Comparison of ENCODE assay signal across 11 mouse cellular contexts in the genomic region with DNA sequence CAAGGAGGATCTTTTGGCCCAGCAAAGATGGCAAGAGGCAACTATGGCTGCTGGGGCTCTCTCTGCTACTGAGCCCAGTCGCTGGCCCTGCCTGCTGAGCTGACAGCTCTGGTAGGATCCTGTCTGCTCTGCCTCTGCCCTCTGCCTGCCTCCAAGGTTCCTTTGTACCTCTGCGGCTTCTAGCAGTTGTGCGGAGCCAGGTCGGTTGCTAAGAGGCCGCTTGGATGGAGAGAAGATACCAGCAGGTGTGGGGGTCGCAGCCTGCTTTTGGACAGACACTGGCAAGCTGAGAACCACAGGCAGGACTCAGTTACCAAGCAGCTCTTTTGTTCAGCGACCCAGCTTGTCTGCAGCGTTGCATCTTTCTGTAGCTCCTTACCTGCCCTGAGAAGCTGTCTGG.
A peak's percentile ranks its signal among the peaks of the same experiment; 100 is the strongest.
DNase-seq lines count a peak whose midpoint lies in the region; ATAC-seq lines count a peak whose summit lies in the region.
"Had no signal": no experiment of that assay in that cellular context is flagged by ENCODE, and none has a peak within 500 bp of the region (broad histone marks: within the 10 kb centered on the region; RNA-seq: fewer than 3 reads in every experiment).

No protein-coding gene starts in this region.

- H3K4me3 ChIP-seq in forebrain, embryonic 14.5 days (ENCODE audit: low read depth, low read length): no peak overlapping the region
- no peak overlapping the region for H3K4me3 ChIP-seq in limb, embryonic 12.5 days (replicated peaks)
- no peak overlapping the region for H3K4me3 ChIP-seq in kidney, embryonic 16.5 days (ENCODE audit: low read length)
- H3K4me3 ChIP-seq: liver, embryonic 12.5 days had no signal

- DNase-seq in right cerebral cortex, postnatal 4 days: peak; percentile 20
- no peak for DNase-seq in right cerebral cortex, postnatal 36 days (ENCODE audit: low spot score in 2 of 2)
- peak; percentile 24 for DNase-seq in forebrain, embryonic 14.5 days (ENCODE audit: low spot score)
- DNase-seq in urinary bladder, postnatal 36 days (ENCODE audit: low spot score in 2 of 2): no peak
- DNase-seq: heart, postnatal 14 days; thymus, adult 18-20 months had no signal

- peak overlapping the region; percentile 94 for H3K27ac ChIP-seq in forebrain, embryonic 14.5 days (ENCODE audit: low read depth, low read length)
- H3K27ac ChIP-seq in limb, embryonic 12.5 days: peak overlapping the region; percentile 9; the same call in 1 of the 2 replicates
- H3K27ac ChIP-seq in kidney, embryonic 16.5 days (ENCODE audit: low read length): no peak overlapping the region
- H3K27ac ChIP-seq: liver, embryonic 12.5 days had no signal

- H3K9ac ChIP-seq in forebrain, embryonic 14.5 days (ENCODE audit: low read length): peak overlapping the region; percentile 45
- no peak overlapping the region for H3K9ac ChIP-seq in limb, embryonic 12.5 days (replicated peaks)
- H3K9ac ChIP-seq in kidney, embryonic 16.5 days (replicated peaks; ENCODE audit: low read length): no peak overlapping the region
- H3K9ac ChIP-seq: liver, embryonic 12.5 days had no signal

- peaks cover 45% of the 10 kb centered on the region for H3K4me1 ChIP-seq in forebrain, embryonic 14.5 days (ENCODE audit: control insufficient read depth, insufficient read depth, low read length)
- H3K4me1 ChIP-seq in limb, embryonic 12.5 days (replicated peaks): peaks cover 53% of the 10 kb centered on the region
- H3K4me1 ChIP-seq in kidney, embryonic 16.5 days (ENCODE audit: insufficient read depth, low read length): peaks cover 34% of the 10 kb centered on the region
- H3K4me1 ChIP-seq: liver, embryonic 12.5 days had no signal

- H3K36me3 ChIP-seq in forebrain, embryonic 14.5 days (ENCODE audit: control insufficient read depth, insufficient read depth, low read length): no peaks in the 10 kb centered on the region
- H3K36me3 ChIP-seq in limb, embryonic 12.5 days: no peaks in the 10 kb centered on the region
- H3K36me3 ChIP-seq in kidney, embryonic 16.5 days (ENCODE audit: insufficient read depth, low read length): no peaks in the 10 kb centered on the region
- H3K36me3 ChIP-seq: liver, embryonic 12.5 days had no signal

- H3K27me3 ChIP-seq in forebrain, embryonic 14.5 days (replicated peaks; ENCODE audit: control insufficient read depth, insufficient read depth, low read length): no peaks in the 10 kb centered on the region
- H3K27me3 ChIP-seq in limb, embryonic 12.5 days: no peaks in the 10 kb centered on the region
- 0 out of 2 replicates have a peak, but pooled peaks cover 3% of the 10 kb centered on the region for H3K27me3 ChIP-seq in kidney, embryonic 16.5 days (ENCODE audit: insufficient read depth, low read length)
- H3K27me3 ChIP-seq: liver, embryonic 12.5 days had no signal

- no peaks in the 10 kb centered on the region for H3K9me3 ChIP-seq in forebrain, embryonic 14.5 days (replicated peaks; ENCODE audit: control insufficient read depth, low read length)
- H3K9me3 ChIP-seq in limb, embryonic 12.5 days: no peaks in the 10 kb centered on the region
- no peaks in the 10 kb centered on the region for H3K9me3 ChIP-seq in kidney, embryonic 16.5 days (ENCODE audit: low read length)
- H3K9me3 ChIP-seq: liver, embryonic 12.5 days had no signal

- WGBS in forebrain, embryonic 14.5 days: 26% methylated on average over 8 of the region's 8 CpGs
- 60% methylated on average over 8 of the region's 8 CpGs for WGBS in limb, embryonic 12.5 days
- 54% methylated on average over 8 of the region's 8 CpGs for WGBS in kidney, embryonic 16.5 days

- H3K4me2 ChIP-seq in forebrain, embryonic 14.5 days (ENCODE audit: low read length): no peak overlapping the region
- H3K4me2 ChIP-seq in limb, embryonic 12.5 days: no peak overlapping the region
- H3K4me2 ChIP-seq in kidney, embryonic 16.5 days (replicated peaks; ENCODE audit: low read depth, low read length): no peak overlapping the region
- H3K4me2 ChIP-seq: liver, embryonic 12.5 days had no signal

- ATAC-seq in forebrain, embryonic 14.5 days: no peak
- no peak for ATAC-seq in limb, embryonic 12.5 days (ENCODE audit: insufficient number of reproducible peaks, insufficient read depth, low FRiP score, low TSS enrichment, low read depth)
- ATAC-seq in megakaryocyte, adult 5-6 weeks (ENCODE audit: poor library complexity, severe bottlenecking): no peak
- ATAC-seq in kidney, embryonic 16.5 days (ENCODE audit: low FRiP score, low TSS enrichment): no peak
- ATAC-seq: activated CD4-positive, CD25-positive, alpha-beta regulatory T cell, adult 4 months; liver, embryonic 12.5 days had no signal

Comparison
In these comparisons a context has a peak if more than half of its experiments do, and no peak if none do; other contexts are left out.
1. DNase-seq: peak in right cerebral cortex, postnatal 4 days (single experiment) and forebrain, embryonic 14.5 days (single experiment); none in right cerebral cortex, postnatal 36 days (0 of 2) and urinary bladder, postnatal 36 days (0 of 2).